Mouse (Mus musculus): ENCODE measurements around the gene Lrch3. TPM values are rescaled to one million over a fixed set of nuclear protein-coding genes. Genes with fewer than 3 reads are reported as not detected.
A peak's percentile ranks its signal among the peaks of the same experiment; 100 is the strongest.

The Lrch3 gene
- polyA plus RNA-seq, 1 experiment from 2014 or later = 24.3 TPM

DNA sequence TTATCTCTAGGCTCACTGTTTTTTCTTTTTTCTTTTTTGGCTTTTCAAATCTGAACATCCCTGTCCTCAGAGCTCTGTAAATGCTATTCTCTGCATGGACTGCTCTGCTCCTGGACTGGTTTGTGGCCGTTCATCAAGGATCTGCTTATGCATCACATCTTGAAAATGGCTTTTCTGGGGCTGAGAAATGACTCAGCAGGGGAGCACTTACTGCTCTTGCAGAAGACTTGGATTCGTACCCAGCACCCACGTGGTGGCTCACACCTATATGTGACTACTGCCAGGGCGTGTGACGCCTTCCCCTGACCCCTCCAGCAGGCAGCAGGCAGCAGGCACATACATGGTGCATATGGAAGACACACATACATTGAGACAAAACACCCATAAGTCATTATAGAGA is 78.3 kb downstream of the Lrch3 start:
- no peak for ATAC-seq
- no peak overlapping the region for H3K27ac ChIP-seq (ENCODE audit: low read depth, low read length)
- H3K4me2 ChIP-seq (ENCODE audit: low read length) = no peak overlapping the region
- H3K9ac ChIP-seq (ENCODE audit: low read length) = no peak overlapping the region
- H3K9me3 ChIP-seq (replicated peaks; ENCODE audit: control insufficient read depth, low read length) = no peaks in the 10 kb centered on the region
- H3K36me3 ChIP-seq (ENCODE audit: control insufficient read depth, insufficient read depth, low read length) = peaks cover 64% of the 10 kb centered on the region
- 91% methylated on average over 5 of the region's 5 CpGs for WGBS
- H3K27me3 ChIP-seq (replicated peaks; ENCODE audit: control insufficient read depth, insufficient read depth, low read length) = no peaks in the 10 kb centered on the region
- no peak for DNase-seq (ENCODE audit: low spot score)
- H3K4me1 ChIP-seq (ENCODE audit: control insufficient read depth, insufficient read depth, low read length) = no peaks in the 10 kb centered on the region
- H3K4me3 ChIP-seq (ENCODE audit: low read depth, low read length) = no peak overlapping the region

DNA sequence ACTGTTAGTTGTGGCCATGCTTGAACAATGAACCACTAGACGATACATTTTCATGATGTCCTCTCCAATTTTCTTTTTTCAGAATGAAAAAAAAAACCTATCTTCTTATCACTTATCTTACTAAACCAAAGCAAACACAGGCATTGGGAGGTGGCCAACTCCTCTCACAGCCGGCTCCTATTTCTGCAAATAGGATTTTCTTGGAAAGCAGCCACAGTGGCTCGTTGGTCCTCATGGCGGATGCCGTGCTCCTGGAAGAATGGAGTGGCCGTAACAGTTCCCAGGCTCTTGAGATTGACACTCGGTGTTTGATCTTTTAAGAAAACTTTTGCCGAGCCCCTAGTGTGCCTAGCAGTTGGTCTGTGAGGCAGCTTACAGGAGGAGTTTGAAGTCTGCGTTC is 91.3 kb downstream of the Lrch3 start:
- no peak overlapping the region for H3K4me3 ChIP-seq (ENCODE audit: low read depth, low read length)
- no peak overlapping the region for H3K9ac ChIP-seq (ENCODE audit: low read length)
- H3K27ac ChIP-seq (ENCODE audit: low read depth, low read length) = no peak overlapping the region
- 18% methylated on average over 9 of the region's 9 CpGs for WGBS
- H3K4me2 ChIP-seq (ENCODE audit: low read length) = no peak overlapping the region; the same call in 1 of the 2 replicates
- DNase-seq (ENCODE audit: low spot score) (peak; percentile 86), ATAC-seq (peak; percentile 23; the same call in 1 of the 2 replicates)
- H3K4me1 ChIP-seq (ENCODE audit: control insufficient read depth, insufficient read depth, low read length) = peaks cover 4% of the 10 kb centered on the region; the same call in 1 of the 2 replicates
- H3K27me3 ChIP-seq (replicated peaks; ENCODE audit: control insufficient read depth, insufficient read depth, low read length) = no peaks in the 10 kb centered on the region
- H3K36me3 ChIP-seq (ENCODE audit: control insufficient read depth, insufficient read depth, low read length) = peaks cover 53% of the 10 kb centered on the region
- no peaks in the 10 kb centered on the region for H3K9me3 ChIP-seq (replicated peaks; ENCODE audit: control insufficient read depth, low read length)

DNA sequence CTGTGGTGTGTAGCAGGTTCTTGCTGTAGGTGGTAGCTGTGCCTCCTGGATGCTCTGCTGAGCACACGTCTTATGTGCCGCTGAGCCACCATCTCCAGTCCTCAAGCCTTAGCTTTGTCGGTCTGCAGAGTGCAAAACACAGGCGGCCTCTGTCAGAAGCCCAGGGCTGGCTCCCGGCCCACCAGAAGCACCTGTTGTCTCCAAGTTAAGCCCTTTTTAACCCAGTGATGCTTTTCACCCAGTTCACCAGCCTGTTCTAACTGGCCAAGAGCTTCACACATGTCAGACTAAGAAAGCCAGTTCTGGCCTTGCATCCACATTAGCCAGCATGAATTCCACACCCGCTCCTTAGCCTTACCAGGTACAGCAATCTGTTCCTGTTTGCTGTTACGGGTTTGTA is 93.0 kb downstream of the Lrch3 start:
- no peaks in the 10 kb centered on the region for H3K9me3 ChIP-seq (replicated peaks; ENCODE audit: control insufficient read depth, low read length)
- no peaks in the 10 kb centered on the region for H3K27me3 ChIP-seq (replicated peaks; ENCODE audit: control insufficient read depth, insufficient read depth, low read length)
- peaks cover 48% of the 10 kb centered on the region for H3K36me3 ChIP-seq (ENCODE audit: control insufficient read depth, insufficient read depth, low read length)
- no peak overlapping the region for H3K4me2 ChIP-seq (ENCODE audit: low read length)
- H3K4me3 ChIP-seq (ENCODE audit: low read depth, low read length) = no peak overlapping the region
- ATAC-seq (no peak), DNase-seq (ENCODE audit: low spot score) (peak; percentile 6)
- H3K4me1 ChIP-seq (ENCODE audit: control insufficient read depth, insufficient read depth, low read length) = peaks cover 4% of the 10 kb centered on the region; the same call in 1 of the 2 replicates
- H3K27ac ChIP-seq (ENCODE audit: low read depth, low read length) = no peak overlapping the region; the same call in 1 of the 2 replicates
- H3K9ac ChIP-seq (ENCODE audit: low read length) = no peak overlapping the region
- 79% methylated on average over 7 of the region's 7 CpGs for WGBS

DNA sequence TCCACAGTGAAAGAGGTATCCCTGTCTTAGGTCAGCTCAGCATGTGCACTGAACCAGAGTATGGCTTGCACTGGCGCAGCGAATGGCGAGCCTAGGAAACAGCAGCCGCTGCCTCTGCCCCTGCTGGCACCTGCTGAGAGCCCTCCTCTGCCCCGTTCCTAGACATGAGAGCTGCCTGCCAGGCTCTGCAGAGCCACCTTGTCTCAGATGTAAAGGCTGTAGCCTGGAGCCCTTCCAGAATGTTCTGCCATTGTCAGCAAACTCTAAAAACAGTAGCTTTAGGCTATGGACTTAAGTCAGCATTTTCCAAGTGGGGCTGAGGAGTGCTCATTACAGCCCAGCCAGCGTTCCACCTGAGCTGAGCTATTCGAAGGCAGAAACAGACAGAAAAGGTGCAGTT is 93.5 kb downstream of the Lrch3 start:
- Histone ChIP-seq H3K4me1 (ENCODE audit: control insufficient read depth, insufficient read depth, low read length) (peaks cover 4% of the 10 kb centered on the region; the same call in 1 of the 2 replicates), H3K27ac (ENCODE audit: low read depth, low read length) (no peak overlapping the region), H3K9ac (ENCODE audit: low read length) (no peak overlapping the region), H3K27me3 (replicated peaks; ENCODE audit: control insufficient read depth, insufficient read depth, low read length) (no peaks in the 10 kb centered on the region), H3K4me3 (ENCODE audit: low read depth, low read length) (no peak overlapping the region), H3K9me3 (replicated peaks; ENCODE audit: control insufficient read depth, low read length) (no peaks in the 10 kb centered on the region), H3K36me3 (ENCODE audit: control insufficient read depth, insufficient read depth, low read length) (peaks cover 48% of the 10 kb centered on the region), H3K4me2 (ENCODE audit: low read length) (no peak overlapping the region)
- DNase-seq (ENCODE audit: low spot score) (no peak), ATAC-seq (no peak)
- WGBS = 69% methylated on average over 7 of the region's 7 CpGs

DNA sequence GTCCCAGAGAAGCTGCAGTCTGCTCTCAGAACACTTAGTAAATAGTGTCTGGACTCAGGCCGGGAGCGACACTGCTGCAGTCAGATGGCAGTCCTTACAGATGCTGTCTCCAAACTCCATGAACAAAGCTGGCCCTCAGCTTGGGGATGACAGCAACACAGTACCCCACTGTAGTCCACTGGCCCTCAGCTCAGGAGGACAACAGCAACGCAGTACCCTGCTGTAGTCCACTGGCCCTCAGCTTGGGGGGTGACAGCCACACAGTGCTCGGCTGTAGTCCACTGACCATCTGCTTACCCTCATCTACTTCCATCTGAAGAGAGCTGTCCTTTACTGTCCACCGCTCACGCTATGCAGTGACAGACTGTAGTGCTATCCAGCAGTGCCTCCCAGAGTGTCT is 96.3 kb downstream of the Lrch3 start:
- Histone ChIP-seq H3K27me3 (replicated peaks; ENCODE audit: control insufficient read depth, insufficient read depth, low read length) (no peaks in the 10 kb centered on the region), H3K36me3 (ENCODE audit: control insufficient read depth, insufficient read depth, low read length) (peaks cover 70% of the 10 kb centered on the region), H3K4me3 (ENCODE audit: low read depth, low read length) (no peak overlapping the region), H3K9ac (ENCODE audit: low read length) (no peak overlapping the region), H3K4me1 (ENCODE audit: control insufficient read depth, insufficient read depth, low read length) (peaks cover 4% of the 10 kb centered on the region; the same call in 1 of the 2 replicates), H3K9me3 (replicated peaks; ENCODE audit: control insufficient read depth, low read length) (no peaks in the 10 kb centered on the region), H3K27ac (ENCODE audit: low read depth, low read length) (no peak overlapping the region), H3K4me2 (ENCODE audit: low read length) (no peak overlapping the region)
- no peak for ATAC-seq
- no peak for DNase-seq (ENCODE audit: low spot score)
- WGBS = 94% methylated on average over 6 of the region's 6 CpGs

DNA sequence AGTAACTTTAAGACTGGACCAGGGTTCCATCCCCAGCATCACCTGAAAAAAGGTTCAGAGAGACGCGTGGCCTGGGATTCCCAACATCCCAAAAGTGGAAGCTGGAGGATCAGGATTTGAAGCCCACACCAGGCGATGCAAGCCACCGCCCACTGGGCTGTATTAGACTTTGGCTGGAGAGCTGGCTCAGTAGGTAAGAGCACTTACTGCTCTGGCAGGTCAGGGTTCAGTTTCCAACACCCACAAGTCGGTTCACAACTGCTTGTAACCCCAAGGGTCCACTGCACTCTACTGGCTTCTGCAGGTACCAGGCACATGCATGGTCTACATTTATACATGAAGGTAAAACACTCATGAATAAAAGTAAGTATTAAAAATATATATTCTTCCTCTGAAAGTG is 99.9 kb downstream of the Lrch3 start:
- no peak for DNase-seq (ENCODE audit: low spot score)
- 91% methylated on average over 5 of the region's 5 CpGs for WGBS
- Histone ChIP-seq H3K27me3 (replicated peaks; ENCODE audit: control insufficient read depth, insufficient read depth, low read length) (no peaks in the 10 kb centered on the region), H3K9ac (ENCODE audit: low read length) (no peak overlapping the region), H3K36me3 (ENCODE audit: control insufficient read depth, insufficient read depth, low read length) (peaks cover 52% of the 10 kb centered on the region), H3K4me2 (ENCODE audit: low read length) (no peak overlapping the region), H3K4me1 (ENCODE audit: control insufficient read depth, insufficient read depth, low read length) (no peaks in the 10 kb centered on the region), H3K27ac (ENCODE audit: low read depth, low read length) (no peak overlapping the region), H3K9me3 (replicated peaks; ENCODE audit: control insufficient read depth, low read length) (no peaks in the 10 kb centered on the region), H3K4me3 (ENCODE audit: low read depth, low read length) (no peak overlapping the region)
- no peak for ATAC-seq

DNA sequence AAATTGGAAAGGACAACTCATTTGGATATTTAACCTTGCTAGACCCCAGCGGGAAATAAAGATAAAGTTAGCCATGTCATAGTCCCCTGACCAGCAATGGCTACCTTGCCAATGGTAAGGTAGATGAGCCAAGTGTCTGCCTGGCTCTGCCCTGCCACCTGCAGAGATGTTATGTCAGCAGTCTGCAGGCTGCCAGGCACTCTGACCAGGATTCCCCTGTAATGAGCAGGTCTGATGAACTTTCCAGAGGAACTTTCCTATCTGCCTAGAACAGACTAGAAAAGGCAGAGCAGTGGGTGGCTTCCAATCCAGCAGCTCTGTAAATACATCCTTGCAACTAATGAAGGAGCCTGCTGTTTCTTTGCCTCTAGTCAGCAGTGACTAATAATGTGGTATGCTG is 101.0 kb downstream of the Lrch3 start:
- Histone ChIP-seq H3K9ac (ENCODE audit: low read length) (no peak overlapping the region), H3K9me3 (replicated peaks; ENCODE audit: control insufficient read depth, low read length) (no peaks in the 10 kb centered on the region), H3K4me1 (ENCODE audit: control insufficient read depth, insufficient read depth, low read length) (no peaks in the 10 kb centered on the region), H3K36me3 (ENCODE audit: control insufficient read depth, insufficient read depth, low read length) (peaks cover 41% of the 10 kb centered on the region), H3K27me3 (replicated peaks; ENCODE audit: control insufficient read depth, insufficient read depth, low read length) (no peaks in the 10 kb centered on the region), H3K27ac (ENCODE audit: low read depth, low read length) (no peak overlapping the region), H3K4me2 (ENCODE audit: low read length) (no peak overlapping the region), H3K4me3 (ENCODE audit: low read depth, low read length) (no peak overlapping the region)
- no peak for DNase-seq (ENCODE audit: low spot score)
- ATAC-seq = no peak
- 88% methylated on average over 1 of the region's 1 CpGs for WGBS

DNA sequence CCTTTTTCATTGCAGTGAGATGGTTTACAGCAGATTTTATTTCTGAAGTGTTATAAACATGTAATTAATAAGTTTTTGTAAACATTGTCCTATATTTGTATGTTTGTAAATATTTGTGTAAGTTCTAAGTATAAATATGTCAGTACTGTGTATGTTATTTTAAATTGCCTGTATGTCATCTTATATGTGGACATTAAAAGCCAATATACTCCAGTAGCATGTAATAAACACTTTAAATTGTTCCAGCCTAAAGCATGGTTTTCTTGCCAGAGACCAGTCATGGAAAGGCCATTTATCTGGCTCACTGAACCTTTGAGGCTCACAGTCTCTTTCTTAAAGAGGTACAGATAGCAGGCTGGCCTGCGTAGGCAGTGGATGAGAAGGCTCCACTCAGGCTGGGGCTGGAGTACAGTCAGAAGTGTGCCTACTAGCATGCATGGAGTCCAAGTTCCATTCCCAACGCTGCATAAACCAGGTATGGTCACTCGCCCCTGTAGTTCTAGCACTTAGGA is 101.6 kb downstream of the Lrch3 start:
- H3K4me2 ChIP-seq (ENCODE audit: low read length) = no peak overlapping the region
- H3K36me3 ChIP-seq (ENCODE audit: control insufficient read depth, insufficient read depth, low read length) = peaks cover 36% of the 10 kb centered on the region
- 91% methylated on average over 3 of the region's 3 CpGs for WGBS
- no peaks in the 10 kb centered on the region for H3K4me1 ChIP-seq (ENCODE audit: control insufficient read depth, insufficient read depth, low read length)
- H3K4me3 ChIP-seq (ENCODE audit: low read depth, low read length) = no peak overlapping the region
- no peak for DNase-seq (ENCODE audit: low spot score)
- no peak overlapping the region for H3K27ac ChIP-seq (ENCODE audit: low read depth, low read length)
- H3K9me3 ChIP-seq (replicated peaks; ENCODE audit: control insufficient read depth, low read length) = no peaks in the 10 kb centered on the region
- H3K27me3 ChIP-seq (replicated peaks; ENCODE audit: control insufficient read depth, insufficient read depth, low read length) = no peaks in the 10 kb centered on the region
- no peak for ATAC-seq
- no peak overlapping the region for H3K9ac ChIP-seq (ENCODE audit: low read length)

DNA sequence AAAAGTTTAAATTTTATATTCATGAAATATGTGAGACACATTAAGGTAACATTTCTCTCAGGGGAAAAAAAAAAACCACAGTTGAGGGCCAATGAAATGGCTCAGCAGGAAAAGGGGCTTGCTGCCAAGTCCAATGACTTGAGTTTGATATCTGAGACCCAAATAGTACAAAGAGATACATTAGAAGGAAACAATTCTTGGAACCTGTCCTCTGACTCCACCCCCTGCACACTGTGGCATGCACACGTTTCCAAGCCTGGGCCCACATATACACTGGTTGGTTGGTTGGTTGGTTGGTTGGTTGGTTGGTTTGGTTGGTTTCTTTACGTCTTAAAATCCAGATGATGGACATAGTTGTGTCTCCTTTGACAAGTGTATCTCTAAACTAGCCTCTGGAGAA is 102.1 kb downstream of the Lrch3 start:
- Histone ChIP-seq H3K27me3 (replicated peaks; ENCODE audit: control insufficient read depth, insufficient read depth, low read length) (no peaks in the 10 kb centered on the region), H3K9ac (ENCODE audit: low read length) (no peak overlapping the region), H3K4me2 (ENCODE audit: low read length) (no peak overlapping the region), H3K4me3 (ENCODE audit: low read depth, low read length) (no peak overlapping the region), H3K9me3 (replicated peaks; ENCODE audit: control insufficient read depth, low read length) (no peaks in the 10 kb centered on the region), H3K36me3 (ENCODE audit: control insufficient read depth, insufficient read depth, low read length) (peaks cover 31% of the 10 kb centered on the region), H3K4me1 (ENCODE audit: control insufficient read depth, insufficient read depth, low read length) (no peaks in the 10 kb centered on the region), H3K27ac (ENCODE audit: low read depth, low read length) (no peak overlapping the region)
- no peak for DNase-seq (ENCODE audit: low spot score)
- ATAC-seq = no peak
- 79% methylated on average over 2 of the region's 2 CpGs for WGBS
